ENCODE assay signal across 10 mouse cellular contexts in the genomic region with DNA sequence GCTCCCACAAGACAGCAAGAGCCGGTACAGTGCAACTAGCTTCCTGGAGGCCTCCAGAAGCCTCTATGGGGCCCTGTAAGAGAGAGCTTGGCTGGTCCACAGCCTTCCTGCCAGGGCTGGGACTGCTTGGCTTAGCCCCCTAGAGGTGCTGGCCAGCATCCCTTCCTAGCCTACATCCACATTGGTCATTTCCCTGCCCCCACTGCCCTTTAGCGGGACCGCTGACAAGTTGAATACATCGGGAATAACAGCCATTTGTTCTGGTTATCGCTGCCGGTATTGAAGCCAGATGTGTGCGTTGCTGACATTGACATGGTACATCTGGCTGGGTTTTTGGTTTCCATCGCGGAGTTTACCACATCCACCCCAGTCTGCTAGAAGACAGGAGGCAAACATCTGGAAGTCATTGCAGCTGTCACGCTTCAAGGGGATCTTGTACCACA.
DNase-seq lines count a peak whose midpoint lies in the region; ATAC-seq lines count a peak whose summit lies in the region.
"Had no signal": no experiment of that assay in that cellular context is flagged by ENCODE, and none has a peak within 500 bp of the region (broad histone marks: within the 10 kb centered on the region; RNA-seq: fewer than 3 reads in every experiment).

No protein-coding gene starts in this region.

- peak overlapping the region; percentile 85 for H3K27ac ChIP-seq in kidney, embryonic 16.5 days (ENCODE audit: low read length)
- H3K27ac ChIP-seq in neural tube, embryonic 11.5 days (ENCODE audit: low read depth, low read length) = peak overlapping the region; percentile 15; the same call in 1 of the 2 replicates
- H3K27ac ChIP-seq: liver, embryonic 13.5 days had no signal

- peak; percentile 84 for ATAC-seq in kidney, embryonic 16.5 days (ENCODE audit: low FRiP score, low TSS enrichment)
- no peak for ATAC-seq in neural tube, embryonic 11.5 days (ENCODE audit: insufficient read depth, low FRiP score, low TSS enrichment)
- ATAC-seq: Patski had no signal

- H3K36me3 ChIP-seq in kidney, embryonic 16.5 days (ENCODE audit: insufficient read depth, low read length) = no peaks in the 10 kb centered on the region
- no peaks in the 10 kb centered on the region for H3K36me3 ChIP-seq in neural tube, embryonic 11.5 days (ENCODE audit: control insufficient read depth, insufficient read depth, low read length)
- H3K36me3 ChIP-seq: liver, embryonic 13.5 days had no signal

- H3K9me3 ChIP-seq in kidney, embryonic 16.5 days (ENCODE audit: low read length) = peaks cover 5% of the 10 kb centered on the region; the same call in 1 of the 2 replicates
- no peaks in the 10 kb centered on the region for H3K9me3 ChIP-seq in neural tube, embryonic 11.5 days (ENCODE audit: control insufficient read depth, low read length)

- H3K4me3 ChIP-seq in kidney, embryonic 16.5 days (ENCODE audit: low read length) = no peak overlapping the region
- no peak overlapping the region for H3K4me3 ChIP-seq in neural tube, embryonic 11.5 days (ENCODE audit: low read depth, low read length)
- H3K4me3 ChIP-seq: liver, embryonic 13.5 days had no signal

- peak overlapping the region; percentile 41 for H3K4me2 ChIP-seq in kidney, embryonic 16.5 days (replicated peaks; ENCODE audit: low read depth, low read length)
- no peak overlapping the region for H3K4me2 ChIP-seq in neural tube, embryonic 11.5 days (ENCODE audit: low read depth)
- H3K4me2 ChIP-seq: liver, embryonic 13.5 days had no signal

- H3K9ac ChIP-seq in kidney, embryonic 16.5 days (replicated peaks; ENCODE audit: low read length) = no peak overlapping the region
- H3K9ac ChIP-seq in neural tube, embryonic 11.5 days (ENCODE audit: low read length) = no peak overlapping the region
- H3K9ac ChIP-seq: liver, embryonic 13.5 days had no signal

- H3K27me3 ChIP-seq in kidney, embryonic 16.5 days (ENCODE audit: insufficient read depth, low read length) = no peaks in the 10 kb centered on the region
- H3K27me3 ChIP-seq in neural tube, embryonic 11.5 days (ENCODE audit: control insufficient read depth, insufficient read depth, low read length) = no peaks in the 10 kb centered on the region
- H3K27me3 ChIP-seq: liver, embryonic 13.5 days; Patski had no signal

- 18% methylated on average over 10 of the region's 10 CpGs for WGBS in kidney, embryonic 16.5 days
- 71% methylated on average over 10 of the region's 10 CpGs for WGBS in neural tube, embryonic 11.5 days

- peaks cover 27% of the 10 kb centered on the region for H3K4me1 ChIP-seq in kidney, embryonic 16.5 days (ENCODE audit: insufficient read depth, low read length)
- H3K4me1 ChIP-seq in neural tube, embryonic 11.5 days (ENCODE audit: control insufficient read depth, insufficient read depth, low read length) = no peaks in the 10 kb centered on the region
- H3K4me1 ChIP-seq: liver, embryonic 13.5 days had no signal

- peak; percentile 30 for DNase-seq in ovary, postnatal 36 days (ENCODE audit: low spot score)
- DNase-seq in ovary, postnatal 10 days (ENCODE audit: low spot score) = no peak
- peak; percentile 75 for DNase-seq in heart, adult 8-10 months (ENCODE audit: low spot score)
- DNase-seq in neural tube, embryonic 11.5 days (ENCODE audit: low spot score) = peak; percentile 69
- no peak for DNase-seq in layer of hippocampus, adult 9-10 months (ENCODE audit: low spot score)
- DNase-seq in cerebellum, postnatal 25 days = no peak
- DNase-seq in retina, postnatal 1 day = no peak
- DNase-seq: liver, embryonic 13.5 days had no signal

Comparison
In these comparisons a context has a peak if more than half of its experiments do, and no peak if none do; other contexts are left out.
1. DNase-seq: peak in ovary, postnatal 36 days (single experiment), heart, adult 8-10 months (single experiment) and neural tube, embryonic 11.5 days (single experiment); none in ovary, postnatal 10 days (single experiment), layer of hippocampus, adult 9-10 months (single experiment), cerebellum, postnatal 25 days (0 of 2) and retina, postnatal 1 day (single experiment).